In the genomic region with DNA sequence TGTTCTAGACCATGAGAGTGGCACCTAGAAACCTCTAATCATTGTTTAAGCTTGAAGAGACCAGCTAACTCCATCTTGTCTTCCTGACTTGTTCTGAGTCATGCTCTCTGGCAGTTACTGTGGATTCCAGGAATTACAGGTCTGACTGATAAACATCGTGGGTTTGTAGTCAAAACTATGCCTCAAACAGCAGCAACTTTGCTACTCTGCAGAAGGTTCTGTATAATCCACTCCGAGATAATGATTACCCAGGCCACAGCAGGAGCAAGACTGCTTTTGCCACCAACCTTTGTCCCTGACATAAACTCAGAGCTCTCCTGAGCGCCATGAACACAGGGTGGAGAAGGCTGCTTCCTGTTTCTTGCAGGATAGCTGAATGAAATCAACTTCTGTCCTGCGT, we compare ENCODE assay signal across 21 mouse cellular contexts. TPM values are rescaled to one million over a fixed set of nuclear protein-coding genes. Genes with fewer than 3 reads are reported as not detected.
DNase-seq lines count a peak whose midpoint lies in the region; ATAC-seq and TF ChIP-seq lines count a peak whose summit lies in the region.
"Had no signal": no experiment of that assay in that cellular context is flagged by ENCODE, and none has a peak within 500 bp of the region (broad histone marks: within the 10 kb centered on the region; RNA-seq: fewer than 3 reads in every experiment).

No protein-coding gene starts in this region.

- H3K4me3 ChIP-seq in MEL (ENCODE audit: control insufficient read depth in 1 of 2, insufficient read depth in 1 of 2, low read depth in 2 of 2, low read length in 2 of 2) = no peak overlapping the region
- no peak overlapping the region for H3K4me3 ChIP-seq in midbrain, embryonic 16.5 days (ENCODE audit: low read depth, low read length)
- H3K4me3 ChIP-seq: embryonic facial prominence, embryonic 15.5 days; forebrain, embryonic 15.5 days; heart, embryonic 10.5 days; hindbrain, embryonic 15.5 days; left cerebral cortex, adult 2 months; midbrain, embryonic 13.5 days had no signal

- DNase-seq in MEL (ENCODE audit: low read depth, low spot score) (peak; percentile 43), adipocyte (ENCODE audit: low spot score) (peak; percentile 48)
- DNase-seq in kidney, adult 8-10 months = peak; percentile 72 to 86
- peak; percentile 76 for DNase-seq in large intestine, adult 2 months (ENCODE audit: low read depth, low spot score)
- no peak for DNase-seq in cerebellum, adult 18-20 months
- DNase-seq: adrenal gland, adult 2 months; cerebellum, adult 8-10 months; gastrocnemius, postnatal 14 days; lung, postnatal 4 days; right cerebral cortex, adult 18-20 months had no signal

- TF ChIP-seq CTCF in MEL (IDR thresholded peaks at IDR 0.05 in 2 of 3, conservative IDR thresholded peaks at IDR 0.05 in 1 of 3; ENCODE audit: control insufficient read depth in 1 of 3, insufficient read depth in 1 of 3, low read depth in 2 of 3, low read length in 3 of 3, poor library complexity in 1 of 3, severe bottlenecking in 1 of 3) = no peak

- H3K36me3 ChIP-seq in MEL (ENCODE audit: control insufficient read depth in 1 of 2, insufficient read depth in 2 of 2, low read length in 2 of 2) = peaks cover 0 to 9% of the 10 kb centered on the region in 2 experiments; a peak in 2 of 4 replicates
- no peaks in the 10 kb centered on the region for H3K36me3 ChIP-seq in midbrain, embryonic 16.5 days (ENCODE audit: control insufficient read depth, insufficient read depth, low read length)
- H3K36me3 ChIP-seq: embryonic facial prominence, embryonic 15.5 days; forebrain, embryonic 15.5 days; heart, embryonic 10.5 days; hindbrain, embryonic 15.5 days; midbrain, embryonic 13.5 days had no signal

- no peaks in the 10 kb centered on the region for H3K9me3 ChIP-seq in MEL (replicated peaks; ENCODE audit: insufficient read depth, low read length)
- no peaks in the 10 kb centered on the region for H3K9me3 ChIP-seq in midbrain, embryonic 16.5 days (replicated peaks; ENCODE audit: control insufficient read depth, low read length, poor library complexity, severe bottlenecking)
- H3K9me3 ChIP-seq: embryonic facial prominence, embryonic 15.5 days; forebrain, embryonic 15.5 days; heart, embryonic 10.5 days; hindbrain, embryonic 15.5 days; midbrain, embryonic 13.5 days had no signal

- TF ChIP-seq RAD21 in MEL (IDR thresholded peaks at IDR 0.05; ENCODE audit: low read depth, low read length) = no peak

- TF ChIP-seq EP300 in MEL (IDR thresholded peaks at IDR 0.05; ENCODE audit: low read depth in 1 of 2, low read length in 2 of 2) = no peak

- H3K9ac ChIP-seq in MEL (ENCODE audit: control insufficient read depth, low read depth, low read length, poor library complexity, severe bottlenecking) = no peak overlapping the region
- H3K9ac ChIP-seq in midbrain, embryonic 16.5 days (ENCODE audit: low read depth, low read length) = no peak overlapping the region
- H3K9ac ChIP-seq: embryonic facial prominence, embryonic 15.5 days; forebrain, embryonic 15.5 days; hindbrain, embryonic 15.5 days; midbrain, embryonic 13.5 days had no signal

- no peak for ATAC-seq in midbrain, embryonic 16.5 days
- no peak for ATAC-seq in megakaryocyte progenitor cell, adult 5-6 weeks (replicated peaks; ENCODE audit: poor library complexity)
- ATAC-seq: forebrain, embryonic 15.5 days; midbrain, embryonic 13.5 days had no signal

- H3K4me1 ChIP-seq in MEL (ENCODE audit: control insufficient read depth in 1 of 2, insufficient read depth in 2 of 2, low read length in 2 of 2) = peaks cover 0 to 15% of the 10 kb centered on the region in 2 experiments; a peak in 3 of 4 replicates
- H3K4me1 ChIP-seq in midbrain, embryonic 16.5 days (ENCODE audit: control insufficient read depth, insufficient read depth, low read length) = peaks cover 11% of the 10 kb centered on the region

- no peak overlapping the region for H3K4me2 ChIP-seq in midbrain, embryonic 16.5 days (ENCODE audit: low read length)
- H3K4me2 ChIP-seq: embryonic facial prominence, embryonic 15.5 days; forebrain, embryonic 15.5 days; hindbrain, embryonic 15.5 days; midbrain, embryonic 13.5 days had no signal

- 16% methylated on average over 4 of the region's 4 CpGs for WGBS in large intestine, adult 2 months
- WGBS in midbrain, embryonic 16.5 days = 83% methylated on average over 4 of the region's 4 CpGs

- peak overlapping the region; percentile 43; the same call in 1 of the 2 replicates for H3K27ac ChIP-seq in MEL (ENCODE audit: control insufficient read depth, low read depth, low read length)
- H3K27ac ChIP-seq in midbrain, embryonic 16.5 days (ENCODE audit: low read length) = no peak overlapping the region
- H3K27ac ChIP-seq: embryonic facial prominence, embryonic 15.5 days; forebrain, embryonic 15.5 days; heart, embryonic 10.5 days; hindbrain, embryonic 15.5 days; left cerebral cortex, adult 2 months; midbrain, embryonic 13.5 days had no signal

- TF ChIP-seq POLR2A in MEL (IDR thresholded peaks at IDR 0.05; ENCODE audit: control insufficient read depth in 1 of 2, insufficient read depth in 1 of 2, low read depth in 1 of 2, low read length in 2 of 2, poor library complexity in 1 of 2) = no peak

- H3K79me2 ChIP-seq in MEL (ENCODE audit: control insufficient read depth, insufficient read depth, low read length, poor library complexity) = no peaks in the 10 kb centered on the region; the same call in 1 of the 2 replicates

- H3K27me3 ChIP-seq in MEL (ENCODE audit: control insufficient read depth in 1 of 2, insufficient read depth in 2 of 2, low read length in 2 of 2) = no peaks in the 10 kb centered on the region
- no peaks in the 10 kb centered on the region for H3K27me3 ChIP-seq in midbrain, embryonic 16.5 days (ENCODE audit: control insufficient read depth, insufficient read depth, low read depth, low read length)
- H3K27me3 ChIP-seq: embryonic facial prominence, embryonic 15.5 days; midbrain, embryonic 13.5 days had no signal

TF ChIP-seq in MEL, 35 proteins besides CTCF, POLR2A, EP300 and RAD21:
- TF ChIP-seq ZKSCAN1 (IDR thresholded peaks at IDR 0.05; ENCODE audit: low read depth, low read length) = no peak
- no peak for TF ChIP-seq BHLHE40 (IDR thresholded peaks at IDR 0.05; ENCODE audit: borderline replicate concordance, low read depth, low read length)
- TF ChIP-seq CHD2 (IDR thresholded peaks at IDR 0.05; ENCODE audit: low read length) = no peak
- TF ChIP-seq MYB (IDR thresholded peaks at IDR 0.05; ENCODE audit: low read depth, low read length) = no peak
- no peak for TF ChIP-seq TCF12 (IDR thresholded peaks at IDR 0.05; ENCODE audit: low read depth, low read length)
- TF ChIP-seq ZMIZ1 (IDR thresholded peaks at IDR 0.05; ENCODE audit: low read depth, low read length) = no peak
- no peak for TF ChIP-seq RCOR1 (IDR thresholded peaks at IDR 0.05; ENCODE audit: low read depth, low read length)
- TF ChIP-seq ZC3H11A (IDR thresholded peaks at IDR 0.05; ENCODE audit: low read depth, low read length) = no peak
- TF ChIP-seq JUND (IDR thresholded peaks at IDR 0.05; ENCODE audit: low read depth, low read length) = no peak
- no peak for TF ChIP-seq SMC3 (IDR thresholded peaks at IDR 0.05; ENCODE audit: low read depth, low read length)

RNA-seq across cellular contexts. Expression of gene Pef1, which starts 2.2 kb away (rescaled TPM):
- total RNA-seq in MEL (2012; rRNA removed) = 24.3 and 27.3 TPM in 2 replicates
- polyA plus RNA-seq in MEL (2012; ENCODE audit: insufficient read depth in 1 of 2, insufficient read length in 2 of 2, low read depth in 1 of 2, low replicate concordance in 2 of 2, missing spikeins in 1 of 2) = 10 to 100 TPM in 1 of 2 experiments, not detected in 1; 49.8 TPM
- polyA plus RNA-seq in large intestine, adult 2 months (2012; rRNA removed) = 183 and 198 TPM in 2 replicates
- polyA plus RNA-seq in midbrain, embryonic 16.5 days (2015; fragmentation: Nextera tagmentation; extraction: Ambion mirVana) = 62.1 and 62.3 TPM in 2 replicates
- 39.4 and 51.8 TPM in 2 replicates for total RNA-seq in megakaryocyte progenitor cell, adult 5-6 weeks (2015)
- 11.8 and 15.5 TPM in 2 replicates for total RNA-seq in megakaryocyte progenitor cell, adult 5-6 weeks (2017)

RNA-seq across cellular contexts. Expression of gene Hcrtr1, which starts 34.6 kb away (rescaled TPM):
- total RNA-seq in MEL (2012; rRNA removed) = not detected in 2 replicates
- polyA plus RNA-seq in MEL (2012; ENCODE audit: insufficient read depth in 1 of 2, insufficient read length in 2 of 2, low read depth in 1 of 2, low replicate concordance in 2 of 2, missing spikeins in 1 of 2) = not detected
- 1.8 and 3.2 TPM in 2 replicates for polyA plus RNA-seq in large intestine, adult 2 months (2012; rRNA removed)
- polyA plus RNA-seq in midbrain, embryonic 16.5 days (2015; fragmentation: Nextera tagmentation; extraction: Ambion mirVana) = 3.9 and 6.6 TPM in 2 replicates
- total RNA-seq in megakaryocyte progenitor cell, adult 5-6 weeks (2015) = not detected in 2 replicates
- not detected in 2 replicates for total RNA-seq in megakaryocyte progenitor cell, adult 5-6 weeks (2017)
- total RNA-seq: CH12.LX; gastrocnemius, postnatal 14 days; heart, postnatal 25 days had no signal
- polyA plus RNA-seq: embryonic facial prominence, embryonic 15.5 days; limb, embryonic 11.5 days had no signal

RNA-seq across cellular contexts. Expression of gene Col16a1, which starts 56.9 kb away (rescaled TPM):
- 0.23 and 0.50 TPM in 2 replicates for total RNA-seq in MEL (2012; rRNA removed)
- polyA plus RNA-seq in MEL (2012; ENCODE audit: insufficient read depth in 1 of 2, insufficient read length in 2 of 2, low read depth in 1 of 2, low replicate concordance in 2 of 2, missing spikeins in 1 of 2) = under 1 TPM in 1 of 2 experiments, not detected in 1; 0.25 TPM
- polyA plus RNA-seq in large intestine, adult 2 months (2012; rRNA removed) = 9.8 and 10.5 TPM in 2 replicates
- 8.6 and 10.5 TPM in 2 replicates for polyA plus RNA-seq in midbrain, embryonic 16.5 days (2015; fragmentation: Nextera tagmentation; extraction: Ambion mirVana)
- total RNA-seq in megakaryocyte progenitor cell, adult 5-6 weeks (2015) = 0.24 and 1.1 TPM in 2 replicates
- total RNA-seq in megakaryocyte progenitor cell, adult 5-6 weeks (2017) = 0.17 and 0.84 TPM in 2 replicates
- total RNA-seq: CH12.LX had no signal

Comparison
In these comparisons a context has a peak if more than half of its experiments do, and no peak if none do; other contexts are left out.
1. DNase-seq: peak in MEL (single experiment), adipocyte (single experiment), kidney, adult 8-10 months (2 of 2) and large intestine, adult 2 months (single experiment); none in cerebellum, adult 18-20 months (0 of 2).